Mouse (Mus musculus): ENCODE data around the gene Pcna. TPM values are rescaled to one million over a fixed set of nuclear protein-coding genes. Genes with fewer than 3 reads are reported as not detected.
"Not testable (repeated sequence)": the region's sequence is repeated elsewhere in the genome, so short reads cannot be mapped to it uniquely, and the experiment has no call there.

The Pcna gene
- polyA plus RNA-seq, 1 experiment from 2014 or later: 197 TPM

- Histone ChIP-seq H3K4me1 (no peaks in the 10 kb centered on the region), H3K9me3 (replicated peaks) (no peaks in the 10 kb centered on the region), H3K9ac (no peak overlapping the region), H3K27ac (replicated peaks) (no peak overlapping the region), H3K4me2 (replicated peaks) (no peak overlapping the region), H3K4me3 (replicated peaks) (no peak overlapping the region), H3K36me3 (no peaks in the 10 kb centered on the region), H3K27me3 (no peaks in the 10 kb centered on the region)
- WGBS: 87% methylated on average over 6 of the region's 6 CpGs
- ATAC-seq (ENCODE audit: insufficient number of reproducible peaks, low FRiP score, low TSS enrichment, low read depth): no peak
Observed at GRCm38 (mm10) chr2:132257350-132258068, 4.4 kb upstream of the Pcna start.

GRCm38 (mm10) chr2:132253603-132254002 lies 489 bp upstream of the Pcna start:
- Histone ChIP-seq H3K4me2 (replicated peaks) (peak overlapping the region; percentile 70), H3K27ac (replicated peaks) (peak overlapping the region; percentile 93), H3K9me3 (replicated peaks) (no peaks in the 10 kb centered on the region), H3K9ac (peak overlapping the region; percentile 23), H3K4me1 (peaks cover 11% of the 10 kb centered on the region; the same call in 1 of the 2 replicates), H3K4me3 (replicated peaks) (peak overlapping the region; percentile 68), H3K36me3 (peaks cover 19% of the 10 kb centered on the region), H3K27me3 (no peaks in the 10 kb centered on the region)
- no peak for ATAC-seq (ENCODE audit: insufficient number of reproducible peaks, low FRiP score, low TSS enrichment, low read depth)
- WGBS: under 1% methylated on average over 7 of the region's 7 CpGs

GRCm38 (mm10) chr2:132251911-132252310 lies 1.2 kb downstream of the Pcna start:
- peak overlapping the region; percentile 68 for H3K4me3 ChIP-seq (replicated peaks)
- H3K27me3 ChIP-seq: no peaks in the 10 kb centered on the region
- WGBS: 11% methylated on average over 8 of the region's 8 CpGs
- peaks cover 23% of the 10 kb centered on the region for H3K36me3 ChIP-seq
- H3K27ac ChIP-seq (replicated peaks): peak overlapping the region; percentile 93; the same call in 1 of the 2 replicates
- H3K9me3 ChIP-seq (replicated peaks): no peaks in the 10 kb centered on the region
- ATAC-seq (ENCODE audit: insufficient number of reproducible peaks, low FRiP score, low TSS enrichment, low read depth): no peak
- H3K4me2 ChIP-seq (replicated peaks): peak overlapping the region; percentile 70
- peaks cover 19% of the 10 kb centered on the region for H3K4me1 ChIP-seq
- peak overlapping the region; percentile 48 for H3K9ac ChIP-seq

GRCm38 (mm10) chr2:132247539-132248313 lies 5.4 kb downstream of the Pcna start, which contains the start of gene Tmem230:
Gene Tmem230, minus strand, starts transcription at chr2:132247807.
- peak within 1 kb of the TSS; percentile 86 for H3K27ac ChIP-seq (replicated peaks)
- peak; percentile 93 for ATAC-seq (ENCODE audit: insufficient number of reproducible peaks, low FRiP score, low TSS enrichment, low read depth)
- peaks cover 38% of the 10 kb centered on the region for H3K36me3 ChIP-seq
- peak within 1 kb of the TSS; percentile 68 for H3K9ac ChIP-seq
- no peaks in the 10 kb centered on the region for H3K27me3 ChIP-seq
- H3K9me3 ChIP-seq (replicated peaks): no peaks in the 10 kb centered on the region
- peaks cover 19% of the 10 kb centered on the region for H3K4me1 ChIP-seq
- H3K4me2 ChIP-seq (replicated peaks): peak within 1 kb of the TSS; percentile 91
- H3K4me3 ChIP-seq (replicated peaks): peak within 1 kb of the TSS; percentile 70
- 5% methylated on average over 50 of the region's 50 CpGs for WGBS

GRCm38 (mm10) chr2:132243370-132243769 lies 9.7 kb downstream of the Pcna start:
- Histone ChIP-seq H3K4me2 (replicated peaks) (no peak overlapping the region), H3K4me3 (replicated peaks) (no peak overlapping the region), H3K27me3 (no peaks in the 10 kb centered on the region), H3K36me3 (peaks cover 17% of the 10 kb centered on the region; the same call in 1 of the 2 replicates), H3K4me1 (peaks cover 6% of the 10 kb centered on the region; the same call in 1 of the 2 replicates), H3K9me3 (replicated peaks) (no peaks in the 10 kb centered on the region), H3K9ac (no peak overlapping the region), H3K27ac (replicated peaks) (no peak overlapping the region)
- ATAC-seq (ENCODE audit: insufficient number of reproducible peaks, low FRiP score, low TSS enrichment, low read depth): no peak
- 91% methylated on average over 3 of the region's 3 CpGs for WGBS

- H3K4me2 ChIP-seq (replicated peaks); H3K4me1 ChIP-seq; ATAC-seq (ENCODE audit: insufficient number of reproducible peaks, low FRiP score, low TSS enrichment, low read depth); H3K27ac ChIP-seq (replicated peaks); H3K4me3 ChIP-seq (replicated peaks); H3K9ac ChIP-seq; H3K9me3 ChIP-seq (replicated peaks); H3K27me3 ChIP-seq: not testable (repeated sequence)
- WGBS: 27% methylated on average over 10 of the region's 10 CpGs
- peaks cover 16% of the 10 kb centered on the region; the same call in 1 of the 2 replicates for H3K36me3 ChIP-seq
Observed at GRCm38 (mm10) chr2:132240457-132240856, 12.7 kb downstream of the Pcna start.

GRCm38 (mm10) chr2:132239434-132239833 lies 13.7 kb downstream of the Pcna start:
- ATAC-seq (ENCODE audit: insufficient number of reproducible peaks, low FRiP score, low TSS enrichment, low read depth); H3K4me1 ChIP-seq; H3K4me2 ChIP-seq (replicated peaks); H3K27ac ChIP-seq (replicated peaks); H3K9me3 ChIP-seq (replicated peaks); H3K27me3 ChIP-seq; H3K9ac ChIP-seq; H3K4me3 ChIP-seq (replicated peaks): not testable (repeated sequence)
- 90% methylated on average over 3 of the region's 3 CpGs for WGBS
- peaks cover 12% of the 10 kb centered on the region; the same call in 1 of the 2 replicates for H3K36me3 ChIP-seq

GRCm38 (mm10) chr2:132235975-132236374 lies 17.1 kb downstream of the Pcna start:
- H3K27ac ChIP-seq (replicated peaks): no peak overlapping the region
- H3K4me2 ChIP-seq (replicated peaks): no peak overlapping the region
- no peaks in the 10 kb centered on the region for H3K4me1 ChIP-seq
- no peaks in the 10 kb centered on the region for H3K36me3 ChIP-seq
- no peak for ATAC-seq (ENCODE audit: insufficient number of reproducible peaks, low FRiP score, low TSS enrichment, low read depth)
- H3K4me3 ChIP-seq (replicated peaks): no peak overlapping the region
- no peak overlapping the region for H3K9ac ChIP-seq
- H3K9me3 ChIP-seq (replicated peaks): no peaks in the 10 kb centered on the region
- H3K27me3 ChIP-seq: no peaks in the 10 kb centered on the region
- 71% methylated on average over 7 of the region's 7 CpGs for WGBS

GRCm38 (mm10) chr2:132235291-132235690 lies 17.8 kb downstream of the Pcna start:
- no peak overlapping the region for H3K9ac ChIP-seq
- H3K4me3 ChIP-seq (replicated peaks): no peak overlapping the region
- H3K27me3 ChIP-seq: no peaks in the 10 kb centered on the region
- H3K27ac ChIP-seq (replicated peaks): no peak overlapping the region
- 29% methylated on average over 2 of the region's 2 CpGs for WGBS
- H3K4me2 ChIP-seq (replicated peaks): no peak overlapping the region
- H3K9me3 ChIP-seq (replicated peaks): no peaks in the 10 kb centered on the region
- no peak for ATAC-seq (ENCODE audit: insufficient number of reproducible peaks, low FRiP score, low TSS enrichment, low read depth)
- no peaks in the 10 kb centered on the region for H3K36me3 ChIP-seq
- H3K4me1 ChIP-seq: no peaks in the 10 kb centered on the region

GRCm38 (mm10) chr2:132233985-132234765 lies 18.9 kb downstream of the Pcna start:
- Histone ChIP-seq H3K4me1 (no peaks in the 10 kb centered on the region), H3K9ac (no peak overlapping the region), H3K4me3 (replicated peaks) (no peak overlapping the region), H3K9me3 (replicated peaks) (no peaks in the 10 kb centered on the region), H3K4me2 (replicated peaks) (no peak overlapping the region), H3K36me3 (no peaks in the 10 kb centered on the region), H3K27me3 (no peaks in the 10 kb centered on the region), H3K27ac (replicated peaks) (no peak overlapping the region)
- no peak for ATAC-seq (ENCODE audit: insufficient number of reproducible peaks, low FRiP score, low TSS enrichment, low read depth)
- 62% methylated on average over 16 of the region's 16 CpGs for WGBS

- WGBS: 93% methylated on average over 3 of the region's 3 CpGs
- Histone ChIP-seq H3K9ac (no peak overlapping the region), H3K4me2 (replicated peaks) (no peak overlapping the region), H3K27ac (replicated peaks) (no peak overlapping the region), H3K36me3 (no peaks in the 10 kb centered on the region), H3K4me3 (replicated peaks) (no peak overlapping the region), H3K9me3 (replicated peaks) (no peaks in the 10 kb centered on the region), H3K27me3 (no peaks in the 10 kb centered on the region), H3K4me1 (no peaks in the 10 kb centered on the region)
- no peak for ATAC-seq (ENCODE audit: insufficient number of reproducible peaks, low FRiP score, low TSS enrichment, low read depth)
Observed at GRCm38 (mm10) chr2:132232413-132232945, 20.6 kb downstream of the Pcna start.
